Mouse (Mus musculus) intestine, postnatal 0 days (tissue): Measurements from ENCODE around the gene Cyb5r3. TPM values are rescaled to one million over a fixed set of nuclear protein-coding genes. Genes with fewer than 3 reads are reported as not detected.

Source experiments
- ATAC-seq: fragments of 200-750 bp; cut with Nextera tagmentation; 2 replicates; pipeline ENCODE4 v1.8.0; 2017; ENCODE audit warnings: mild to moderate bottlenecking, moderate TSS enrichment, moderate library complexity
- H3K27ac ChIP-seq: fragments of 300-500 bp; sonication (generic); 2 replicates; pipeline ENCODE4 v1.5.1; 2014; ENCODE audit warnings: mild to moderate bottlenecking, low read depth, low read length, moderate library complexity
- H3K27me3 ChIP-seq: fragments of 300-500 bp; sonication (generic); replicated peaks from 2 replicates; pipeline ENCODE4 v1.6.1; 2014; ENCODE audit warnings: low read length, mixed read lengths; ENCODE audit not compliant: control insufficient read depth, insufficient read depth
- H3K36me3 ChIP-seq: fragments of 300-500 bp; sonication (generic); 2 replicates; pipeline ENCODE4 v1.6.1; 2014; ENCODE audit warnings: mild to moderate bottlenecking, moderate library complexity; ENCODE audit not compliant: control insufficient read depth, insufficient read depth
- H3K4me1 ChIP-seq: fragments of 300-500 bp; sonication (generic); replicated peaks from 2 replicates; pipeline ENCODE4 v1.6.1; 2014; ENCODE audit warnings: antibody characterized with exemption, low read length, mixed read lengths; ENCODE audit not compliant: control insufficient read depth, insufficient read depth
- H3K4me2 ChIP-seq: fragments of 300-500 bp; sonication (generic); replicated peaks from 2 replicates; pipeline ENCODE4 v1.6.1; 2014; ENCODE audit warnings: low read depth, mild to moderate bottlenecking, moderate library complexity
- H3K4me3 ChIP-seq: fragments of 300-500 bp; sonication (generic); 2 replicates; pipeline ENCODE4 v1.5.1; 2014; ENCODE audit warnings: low read depth, low read length
- H3K9ac ChIP-seq: fragments of 300-500 bp; sonication (generic); 2 replicates; pipeline ENCODE4 v1.6.1; 2014; ENCODE audit warnings: mild to moderate bottlenecking, low read depth, low read length
- H3K9me3 ChIP-seq: fragments of 300-500 bp; sonication (generic); 2 replicates; pipeline ENCODE4 v1.6.1; 2016; ENCODE audit warnings: mixed run types; ENCODE audit not compliant: control insufficient read depth
- CTCF ChIP-seq: sonication (generic); IDR thresholded peaks from 2 replicates; pipeline ENCODE4 v1.5.1; 2016; ENCODE audit warnings: low read depth, mild to moderate bottlenecking, control low read depth, antibody characterized with exemption, moderate library complexity
- WGBS: fragments of 180-500 bp; shearing (Covaris S2); extraction: QIAGEN DNeasy Blood & Tissue Kit; methylation state at CpG from one replicate; pipeline ENCODE4 v1.1.7; 2014; 5-methylcytosine and 5-hydroxymethylcytosine counted together
- polyA plus RNA-seq: library from polyadenylated mRNA; unstranded; fragments of >200 nt; fragmentation: Nextera tagmentation; extraction: Ambion mirVana; gene quantifications from 2 replicates; pipeline ENCODE4 v1.2.1, GENCODE M21; 2015

Cyb5r3 gene
- polyA plus RNA-seq, 1 experiment from 2014 or later, result 117 TPM

- WGBS, result 43% methylated on average over 4 of the region's 4 CpGs
- Histone ChIP-seq H3K27me3 (no peaks in the 10 kb centered on the region), H3K9ac (no peak overlapping the region), H3K4me2 (no peak overlapping the region), H3K4me3 (no peak overlapping the region), H3K4me1 (no peaks in the 10 kb centered on the region), H3K36me3 (no peaks in the 10 kb centered on the region), H3K9me3 (no peaks in the 10 kb centered on the region), H3K27ac (no peak overlapping the region)
- ATAC-seq, result no peak
- TF ChIP-seq CTCF, result no peak
Measured at GRCm38 (mm10) chr15:83181800-83182330, 9.5 kb upstream of the Cyb5r3 start.

GRCm38 (mm10) chr15:83180004-83180403 lies 7.6 kb upstream of the Cyb5r3 start:
- Histone ChIP-seq H3K27me3 (no peaks in the 10 kb centered on the region), H3K36me3 (no peaks in the 10 kb centered on the region), H3K27ac (no peak overlapping the region), H3K4me1 (no peaks in the 10 kb centered on the region), H3K9ac (no peak overlapping the region), H3K4me3 (no peak overlapping the region), H3K4me2 (no peak overlapping the region), H3K9me3 (no peaks in the 10 kb centered on the region)
- no peak for ATAC-seq
- no peak for TF ChIP-seq CTCF
- 84% methylated on average over 6 of the region's 6 CpGs for WGBS

DNA sequence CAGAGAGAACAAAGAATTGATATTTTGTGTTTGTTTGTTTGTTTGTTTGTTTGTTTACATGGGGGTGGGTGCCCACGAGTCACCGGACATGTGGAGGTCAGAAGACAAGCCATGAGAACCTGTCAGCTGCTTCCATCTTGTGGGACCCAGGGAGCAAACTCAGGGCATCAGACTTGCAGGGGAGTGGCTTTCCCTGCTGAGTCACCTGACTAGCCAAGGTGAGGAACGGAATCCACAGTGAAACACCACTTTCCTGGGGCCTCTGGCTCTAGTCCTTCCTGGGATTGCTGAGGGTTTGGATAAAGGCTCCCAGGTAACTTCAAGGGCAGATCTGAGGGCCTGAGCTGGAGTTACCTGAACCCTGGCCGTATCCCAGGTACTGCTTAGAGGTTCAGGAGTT lies 4.3 kb upstream of the Cyb5r3 start:
- Histone ChIP-seq H3K4me2 (no peak overlapping the region), H3K9me3 (no peaks in the 10 kb centered on the region), H3K27me3 (no peaks in the 10 kb centered on the region), H3K27ac (no peak overlapping the region), H3K9ac (no peak overlapping the region), H3K4me1 (peaks cover 7% of the 10 kb centered on the region; the same call in 1 of the 2 replicates), H3K4me3 (no peak overlapping the region), H3K36me3 (no peaks in the 10 kb centered on the region)
- no peak for TF ChIP-seq CTCF
- no peak for ATAC-seq
- WGBS, result 44% methylated on average over 4 of the region's 4 CpGs

- no peak for ATAC-seq
- Histone ChIP-seq H3K36me3 (no peaks in the 10 kb centered on the region), H3K9ac (no peak overlapping the region), H3K9me3 (no peaks in the 10 kb centered on the region), H3K27me3 (no peaks in the 10 kb centered on the region), H3K4me2 (no peak overlapping the region), H3K27ac (no peak overlapping the region), H3K4me1 (peaks cover 21% of the 10 kb centered on the region; the same call in 1 of the 2 replicates), H3K4me3 (no peak overlapping the region)
- TF ChIP-seq CTCF, result no peak
- WGBS, result 79% methylated on average over 14 of the region's 14 CpGs
Measured at GRCm38 (mm10) chr15:83173914-83174884, 1.8 kb upstream of the Cyb5r3 start.

- H3K27me3 ChIP-seq, result no peaks in the 10 kb centered on the region
- H3K4me1 ChIP-seq, result peaks cover 21% of the 10 kb centered on the region; the same call in 1 of the 2 replicates
- under 1% methylated on average over 67 of the region's 67 CpGs for WGBS
- H3K9me3 ChIP-seq, result no peaks in the 10 kb centered on the region
- peak; percentile 95 for ATAC-seq
- H3K27ac ChIP-seq, result peak overlapping the region; percentile 91
- H3K4me2 ChIP-seq, result peak overlapping the region; percentile 99
- no peaks in the 10 kb centered on the region for H3K36me3 ChIP-seq
- peak; percentile 64 for TF ChIP-seq CTCF
- peak overlapping the region; percentile 81 for H3K4me3 ChIP-seq
- peak overlapping the region; percentile 73 for H3K9ac ChIP-seq
Measured at GRCm38 (mm10) chr15:83171712-83172481, 495 bp downstream of the Cyb5r3 start.
